Mouse (Mus musculus): Measurements from ENCODE around the gene Pus10.

Pus10 gene

DNA sequence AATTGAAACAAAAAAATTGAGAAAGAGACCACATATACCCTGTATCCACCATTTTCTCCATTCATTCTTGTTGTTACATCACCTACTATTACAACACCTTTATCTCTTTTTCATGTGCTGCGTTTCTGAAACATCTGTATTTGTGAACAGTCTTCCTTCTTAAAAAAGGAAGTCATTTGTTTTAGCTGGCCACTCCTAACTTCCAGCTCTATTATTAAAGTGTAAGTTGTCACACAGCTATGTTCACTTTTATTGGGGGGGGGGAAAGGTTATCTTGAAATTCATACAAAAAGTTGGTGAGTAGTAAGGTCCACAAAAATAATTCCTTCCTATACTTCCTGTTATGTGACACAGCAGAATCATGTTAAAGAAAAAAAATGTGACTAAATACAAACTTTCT, 102.5 kb downstream of the Pus10 start:
- no peak for DNase-seq

DNA sequence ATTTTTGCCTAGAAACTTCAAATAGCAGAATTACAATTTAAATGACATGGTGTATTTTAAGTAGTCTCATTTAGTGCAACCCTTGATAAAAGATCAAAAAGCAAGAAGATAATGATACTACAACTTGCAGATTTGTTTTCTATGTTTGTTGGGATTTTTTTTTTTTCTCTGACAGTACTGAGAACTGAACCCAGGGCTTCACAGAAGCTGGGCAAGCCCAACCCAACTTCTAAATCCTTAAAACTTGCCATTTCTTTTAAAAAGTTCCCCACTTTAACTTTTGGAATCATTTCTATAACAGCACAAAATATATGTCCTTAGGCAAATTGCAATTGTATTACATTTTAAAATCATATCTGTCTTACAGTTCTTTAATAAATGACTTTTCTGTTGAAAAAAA, 103.6 kb downstream of the Pus10 start:
- no peak for DNase-seq

DNA sequence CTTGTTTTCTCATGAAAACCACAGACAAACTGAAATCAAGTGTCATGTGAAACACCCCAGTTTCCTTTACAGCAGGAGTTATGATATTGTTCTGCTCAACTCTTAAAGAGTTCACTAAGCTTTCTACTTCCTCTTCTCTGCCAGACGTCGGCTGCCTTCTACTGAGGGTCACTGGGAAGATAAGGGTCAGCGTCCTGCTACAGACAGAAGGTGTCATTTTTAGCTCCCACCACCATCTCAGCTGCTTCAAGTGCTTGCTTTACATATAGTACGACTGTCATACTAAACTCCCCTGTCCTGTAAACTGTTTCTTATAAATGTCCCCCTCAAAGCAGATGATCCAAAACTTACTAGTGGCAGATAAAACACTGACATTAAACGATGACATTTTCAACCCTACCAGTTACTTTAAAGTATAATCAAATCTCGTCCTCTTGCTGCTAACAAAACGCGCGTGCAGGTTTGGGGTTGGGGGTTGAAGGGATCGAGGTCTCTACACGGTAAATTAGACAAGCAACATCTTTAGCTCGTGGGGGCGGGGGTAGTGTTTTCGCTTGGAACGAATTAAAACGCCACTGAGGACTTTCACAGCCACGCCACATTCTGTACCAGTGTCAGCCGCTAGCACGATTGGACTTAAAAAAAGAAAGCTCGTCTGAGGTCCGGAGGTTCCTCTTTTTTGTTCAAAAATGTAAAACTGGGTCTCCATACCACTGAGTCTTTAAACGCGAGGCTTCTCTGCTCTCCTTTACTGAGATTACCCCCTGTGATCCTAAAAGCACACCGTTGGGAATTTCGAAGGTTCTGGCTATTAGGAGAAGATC, 104.4 kb downstream of the Pus10 start:
- peak; percentile 31 for DNase-seq

DNA sequence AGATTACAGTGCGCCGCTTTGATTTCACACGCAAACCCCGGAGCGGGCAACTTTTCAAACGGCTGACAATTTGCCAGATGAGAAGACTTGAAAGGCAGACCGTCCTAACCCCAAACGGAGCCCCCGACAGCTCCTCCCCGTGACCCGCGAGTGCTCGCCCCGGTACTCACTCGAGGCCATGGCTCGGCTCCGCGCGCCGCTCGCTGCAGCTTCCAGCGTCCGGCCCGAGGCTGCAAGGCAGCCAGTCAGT, 105.0 kb downstream of the Pus10 start:
- DNase-seq, result no peak

DNA sequence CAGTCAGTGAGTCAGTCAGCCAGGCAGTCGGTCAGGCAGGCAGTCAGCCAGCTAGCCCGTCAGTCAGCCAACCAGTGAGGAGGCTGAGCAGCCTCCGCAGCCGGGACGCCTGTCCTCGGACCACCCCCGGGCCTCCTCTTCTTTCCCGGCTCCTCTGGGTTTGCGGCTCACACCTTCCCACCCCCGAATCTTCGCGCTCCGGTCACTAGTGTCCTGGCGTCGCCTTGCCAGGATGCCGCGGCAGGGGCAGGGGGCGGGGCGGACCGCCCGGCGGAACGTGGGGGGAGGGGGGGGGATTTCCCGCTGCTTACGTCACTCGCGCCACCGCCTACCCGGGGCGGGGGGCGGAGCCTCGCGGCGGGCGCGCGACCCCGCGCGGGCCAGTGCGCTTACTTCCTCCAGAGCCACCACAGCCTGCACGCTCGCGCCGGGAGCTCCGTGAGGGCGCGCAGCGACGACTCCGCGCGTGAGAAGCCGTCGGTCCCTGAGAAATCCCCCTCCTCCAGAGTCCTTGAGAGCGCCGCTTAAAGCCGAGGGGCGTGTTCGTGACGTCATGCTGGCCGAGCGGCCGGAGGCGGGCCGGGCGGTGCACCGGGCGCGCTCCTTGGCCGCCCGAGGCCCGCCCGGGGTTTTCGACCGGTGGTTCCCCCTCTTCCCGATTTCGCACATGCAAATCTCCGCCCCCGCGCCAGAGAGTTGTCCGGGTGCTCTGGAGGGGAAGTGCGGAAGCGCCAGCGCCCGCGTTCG, 105.5 kb downstream of the Pus10 start, which contains the start of gene Rel:
Gene Rel (minus strand): TSS at position 211 of the 747 bp plus-strand sequence.
- peak; percentile 95 for DNase-seq

DNA sequence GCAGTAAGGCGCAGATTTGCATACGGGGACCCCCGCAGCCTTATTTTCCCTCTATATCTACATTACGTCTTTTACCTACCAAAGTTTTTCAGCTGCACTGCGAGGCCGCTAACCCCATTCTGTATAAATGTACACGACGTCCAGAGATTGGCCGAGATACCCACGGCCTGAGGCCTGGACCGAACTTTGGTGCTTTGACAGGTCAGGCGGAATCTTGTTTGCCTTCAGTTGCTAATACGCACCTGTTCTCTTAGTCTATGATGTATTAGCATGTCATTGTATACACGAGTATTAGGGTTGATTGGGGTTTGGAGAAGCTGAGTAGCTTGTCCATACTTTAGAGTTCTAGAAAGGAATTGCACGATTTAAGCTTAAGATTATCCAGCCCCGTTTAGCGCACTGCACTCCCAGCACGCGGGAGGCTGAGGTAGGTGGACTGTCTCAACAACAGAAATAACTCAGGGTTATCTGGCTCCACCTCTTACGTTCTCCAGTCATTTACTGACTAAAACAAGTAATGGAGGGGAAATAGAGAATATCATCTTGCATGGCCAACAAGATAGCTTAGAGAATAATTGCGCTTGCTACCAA, 106.1 kb downstream of the Pus10 start:
- no peak for DNase-seq

DNA sequence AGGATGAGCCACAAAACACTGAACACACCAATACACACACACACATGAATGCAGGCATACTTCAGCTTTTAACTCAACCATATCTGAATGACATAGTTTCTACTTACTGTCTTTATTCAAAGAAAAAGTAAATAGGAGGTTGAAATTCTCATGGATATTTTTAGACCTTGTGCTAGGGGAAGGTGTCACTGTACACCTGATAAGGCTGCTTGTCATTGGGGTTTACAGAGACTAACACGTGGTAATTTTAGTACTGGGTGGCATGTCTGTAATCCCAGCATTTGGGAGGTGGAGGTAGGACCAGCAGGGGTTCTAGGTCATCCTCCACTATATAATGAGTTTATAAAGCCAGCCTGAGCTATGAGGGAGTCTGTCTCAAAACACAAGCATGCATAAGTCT, 107.0 kb downstream of the Pus10 start:
- DNase-seq, result no peak

DNA sequence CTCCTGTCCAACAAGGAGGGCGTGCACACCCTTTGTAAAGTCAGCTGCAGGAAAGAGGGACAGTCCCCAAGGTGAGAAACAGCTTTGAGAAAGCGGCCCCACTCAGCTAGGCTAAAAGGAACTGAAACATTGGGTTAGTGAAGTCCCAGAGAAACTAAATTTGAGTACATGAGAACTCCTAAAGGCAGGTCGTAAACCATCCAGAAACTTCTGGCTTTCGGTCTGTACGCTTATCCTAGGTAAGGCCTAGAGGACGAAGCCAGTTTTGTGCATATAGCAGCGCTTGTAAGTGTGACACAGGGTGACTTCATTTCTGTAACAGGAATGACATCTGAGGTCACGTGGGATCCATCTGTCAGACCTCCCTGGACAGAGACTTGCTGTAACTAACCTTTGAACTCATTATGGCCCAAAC, 113.3 kb downstream of the Pus10 start:
- no peak for DNase-seq

DNA sequence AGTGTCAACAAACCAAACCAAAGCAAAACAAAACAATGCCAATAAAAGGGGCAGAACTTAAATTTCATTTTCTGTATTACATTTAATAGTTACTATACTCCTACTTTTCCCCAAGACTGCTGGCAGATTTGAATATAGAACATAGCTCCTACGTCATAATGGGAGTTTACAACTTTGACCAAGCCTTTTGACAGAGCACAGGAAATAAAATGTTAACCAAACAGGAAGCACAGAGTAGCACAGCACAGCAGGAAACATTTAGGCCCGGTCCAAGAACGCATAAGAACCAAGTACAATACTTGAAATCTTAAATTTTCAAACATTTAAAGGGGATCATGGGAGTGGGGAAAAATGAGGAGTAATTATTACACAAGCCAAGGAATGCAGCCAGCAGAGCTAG, 116.6 kb downstream of the Pus10 start:
- DNase-seq, result no peak

Data from kidney, adult 9 months (tissue).